Mouse (Mus musculus) stomach, postnatal 0 days (tissue): ENCODE measurements at regions not wholly inside any gene's neighbourhood (a gene's known extent, or its start where the extent isn't known, plus 50 kb on each side); places are given as distances from the start of the nearest gene placed in this dataset.

ENCODE experiments used
- ATAC-seq: fragments of 200-750 bp; cut with Nextera tagmentation; 2 replicates; pipeline ENCODE4 v1.8.0; 2017; ENCODE audit not compliant: low FRiP score, low TSS enrichment
- DNase-seq: peaks from one replicate; pipeline ENCODE4 v3.0.0-alpha.2; 2016; ENCODE audit warnings: low spot score
- H3K27ac ChIP-seq: fragments of 300-500 bp; sonication (generic); replicated peaks from 2 replicates; pipeline ENCODE4 v1.5.1; 2014; ENCODE audit warnings: mild to moderate bottlenecking, control low read depth
- H3K27me3 ChIP-seq: fragments of 300-500 bp; sonication (generic); 2 replicates; pipeline ENCODE4 v1.6.1; 2014; ENCODE audit warnings: low read length; ENCODE audit not compliant: control insufficient read depth, insufficient read depth
- H3K36me3 ChIP-seq: fragments of 300-500 bp; sonication (generic); 2 replicates; pipeline ENCODE4 v1.6.1; 2014; ENCODE audit warnings: low read length, mixed read lengths; ENCODE audit not compliant: control insufficient read depth, insufficient read depth
- H3K4me1 ChIP-seq: fragments of 300-500 bp; sonication (generic); replicated peaks from 2 replicates; pipeline ENCODE4 v1.6.1; 2014; ENCODE audit warnings: antibody characterized with exemption; ENCODE audit not compliant: control insufficient read depth, insufficient read depth
- H3K4me2 ChIP-seq: fragments of 300-500 bp; sonication (generic); replicated peaks from 2 replicates; pipeline ENCODE4 v1.6.1; 2014; ENCODE audit warnings: low read depth, mild to moderate bottlenecking, control low read depth, moderate library complexity
- H3K4me3 ChIP-seq: fragments of 300-500 bp; sonication (generic); 2 replicates; pipeline ENCODE4 v1.5.1; 2014; ENCODE audit warnings: low read depth, low read length, control low read depth
- H3K9ac ChIP-seq: fragments of 300-500 bp; sonication (generic); 2 replicates; pipeline ENCODE4 v1.6.1; 2014; ENCODE audit warnings: mild to moderate bottlenecking, low read length, control low read depth, mixed read lengths
- H3K9me3 ChIP-seq: fragments of 300-500 bp; sonication (generic); 2 replicates; pipeline ENCODE4 v1.6.1; 2016; ENCODE audit warnings: low read length; ENCODE audit not compliant: control insufficient read depth
- CTCF ChIP-seq: IDR thresholded peaks from 2 replicates; pipeline ENCODE4 v1.5.1; 2016; ENCODE audit warnings: antibody characterized with exemption, low read depth, mild to moderate bottlenecking, moderate library complexity
- EP300 ChIP-seq: optimal IDR thresholded peaks from 2 replicates; pipeline ENCODE3; 2016; ENCODE audit warnings: antibody characterized with exemption
- WGBS: fragments of 180-500 bp; shearing (Covaris S2); extraction: QIAGEN DNeasy Blood & Tissue Kit; methylation state at CpG from one replicate; pipeline ENCODE4 v1.1.7; 2014; 5-methylcytosine and 5-hydroxymethylcytosine counted together

DNA sequence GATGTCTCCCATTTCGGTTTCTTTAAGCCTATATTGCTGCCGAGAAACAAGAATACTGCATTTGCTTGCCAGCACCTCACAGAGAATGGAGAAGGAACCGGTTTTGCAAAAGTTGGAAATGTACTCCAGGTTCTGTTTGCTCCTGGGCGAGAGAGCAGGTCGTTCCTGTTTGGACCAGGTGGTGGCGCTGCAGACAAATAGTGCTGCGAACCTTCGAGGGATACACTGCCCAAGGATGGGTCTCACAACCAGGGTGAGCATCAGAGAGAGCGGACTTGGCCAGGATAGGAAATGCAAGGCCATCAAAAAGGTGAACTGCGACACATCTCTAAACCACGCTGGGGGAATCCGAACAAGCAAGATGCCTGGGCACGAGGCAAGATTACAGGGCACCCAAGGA is 54.0 kb upstream of the Ets2 start:
- no peaks in the 10 kb centered on the region for H3K9me3 ChIP-seq
- H3K27ac ChIP-seq = 0 out of 2 replicates have a peak overlapping the region, but pooled peaks have one; percentile 35
- H3K36me3 ChIP-seq = no peaks in the 10 kb centered on the region
- H3K4me3 ChIP-seq = no peak overlapping the region
- TF ChIP-seq CTCF (peak; percentile 95), EP300 (no peak)
- peaks cover 3% of the 10 kb centered on the region; the same call in 1 of the 2 replicates for H3K4me1 ChIP-seq
- no peak overlapping the region for H3K4me2 ChIP-seq
- DNase-seq (peak; percentile 89), ATAC-seq (peak; percentile 71)
- 12% methylated on average over 13 of the region's 13 CpGs for WGBS
- H3K9ac ChIP-seq = no peak overlapping the region
- H3K27me3 ChIP-seq = no peaks in the 10 kb centered on the region

GRCm38 (mm10) chr16:95642784-95643590 is 56.6 kb upstream of the Erg start:
- H3K9ac ChIP-seq = no peak overlapping the region
- ATAC-seq = peak; percentile 86
- DNase-seq = no peak
- H3K9me3 ChIP-seq = no peaks in the 10 kb centered on the region
- 0 out of 2 replicates have a peak overlapping the region, but pooled peaks have one; percentile 13 for H3K27ac ChIP-seq
- WGBS = 73% methylated on average over 15 of the region's 15 CpGs
- H3K4me2 ChIP-seq = no peak overlapping the region
- no peaks in the 10 kb centered on the region for H3K36me3 ChIP-seq
- no peak overlapping the region for H3K4me3 ChIP-seq
- H3K4me1 ChIP-seq = no peaks in the 10 kb centered on the region; the same call in 1 of the 2 replicates
- H3K27me3 ChIP-seq = no peaks in the 10 kb centered on the region
- TF ChIP-seq EP300 = no peak
- TF ChIP-seq CTCF = no peak

GRCm38 (mm10) chr16:95640670-95641069 is 54.3 kb upstream of the Erg start:
- TF ChIP-seq CTCF (no peak), EP300 (no peak)
- no peak overlapping the region for H3K4me2 ChIP-seq
- WGBS = 88% methylated on average over 3 of the region's 3 CpGs
- no peak overlapping the region for H3K27ac ChIP-seq
- no peaks in the 10 kb centered on the region for H3K36me3 ChIP-seq
- no peaks in the 10 kb centered on the region for H3K27me3 ChIP-seq
- no peaks in the 10 kb centered on the region for H3K4me1 ChIP-seq
- no peak for DNase-seq
- H3K4me3 ChIP-seq = no peak overlapping the region
- H3K9ac ChIP-seq = no peak overlapping the region
- H3K9me3 ChIP-seq = no peaks in the 10 kb centered on the region
- ATAC-seq = no peak

DNA sequence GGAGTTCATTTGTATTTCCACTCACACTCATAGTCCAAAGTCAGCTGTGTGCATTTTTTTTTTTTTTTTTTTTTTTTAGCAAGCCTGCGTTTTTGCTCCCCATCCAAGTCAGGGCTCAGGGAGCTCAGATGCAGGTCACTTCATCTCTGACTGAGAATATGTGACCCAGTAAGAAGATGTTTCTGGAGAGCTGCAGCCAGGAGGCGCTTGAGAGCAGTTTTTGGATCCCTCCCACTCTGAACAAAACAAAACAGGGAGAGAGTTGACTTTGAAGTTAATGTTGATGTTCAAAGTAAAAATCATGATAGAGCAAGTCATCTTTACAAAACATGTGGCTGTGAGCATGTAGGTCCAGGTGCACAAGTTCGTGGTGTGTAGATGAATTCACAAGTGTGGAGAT is 53.3 kb upstream of the Erg start:
- Histone ChIP-seq H3K4me1 (no peaks in the 10 kb centered on the region), H3K36me3 (no peaks in the 10 kb centered on the region), H3K9ac (no peak overlapping the region), H3K9me3 (no peaks in the 10 kb centered on the region), H3K4me3 (no peak overlapping the region), H3K4me2 (no peak overlapping the region), H3K27me3 (no peaks in the 10 kb centered on the region), H3K27ac (no peak overlapping the region)
- no peak for ATAC-seq
- TF ChIP-seq CTCF (peak; percentile 42), EP300 (no peak)
- DNase-seq = no peak
- 82% methylated on average over 3 of the region's 3 CpGs for WGBS

- ATAC-seq (no peak), DNase-seq (no peak)
- Histone ChIP-seq H3K36me3 (no peaks in the 10 kb centered on the region), H3K4me3 (no peak overlapping the region), H3K27ac (no peak overlapping the region), H3K4me2 (no peak overlapping the region), H3K27me3 (no peaks in the 10 kb centered on the region), H3K9ac (no peak overlapping the region), H3K9me3 (no peaks in the 10 kb centered on the region), H3K4me1 (no peaks in the 10 kb centered on the region)
- TF ChIP-seq CTCF = no peak
- no peak for TF ChIP-seq EP300
- 45% methylated on average over 7 of the region's 7 CpGs for WGBS
These were observed 51.5 kb upstream of the Erg start for GRCm38 (mm10) chr16:95637850-95638249.

- H3K36me3 ChIP-seq = no peaks in the 10 kb centered on the region
- no peak for TF ChIP-seq CTCF
- no peak for TF ChIP-seq EP300
- no peaks in the 10 kb centered on the region for H3K4me1 ChIP-seq
These were observed 50.2 kb upstream of the Erg start for GRCm38 (mm10) chr16:95636615-95637014.

More at GRCm38 (mm10) chr16:95636615-95637014, 50.2 kb upstream of the Erg start:
- Histone ChIP-seq H3K27ac (no peak overlapping the region), H3K9me3 (no peaks in the 10 kb centered on the region), H3K4me3 (no peak overlapping the region), H3K9ac (no peak overlapping the region), H3K4me2 (no peak overlapping the region), H3K27me3 (no peaks in the 10 kb centered on the region)
- DNase-seq (no peak), ATAC-seq (no peak)
- WGBS = 57% methylated on average over 7 of the region's 7 CpGs
